Mouse (Mus musculus): ENCODE results near the gene Spata33. TPM values are rescaled to one million over a fixed set of nuclear protein-coding genes. Genes with fewer than 3 reads are reported as not detected.
"Not testable (repeated sequence)": the region's sequence is repeated elsewhere in the genome, so short reads cannot be mapped to it uniquely, and the experiment has no call there.

The Spata33 gene
- polyA plus RNA-seq, 1 experiment, result 1.1 TPM

- peaks cover 11% of the 10 kb centered on the region for H3K4me1 ChIP-seq (replicated peaks; ENCODE audit: control insufficient read depth, insufficient read depth, low read length)
- 58% methylated on average over 8 of the region's 8 CpGs for WGBS
- no peak overlapping the region for H3K27ac ChIP-seq (ENCODE audit: control insufficient read depth, insufficient read depth, low read length)
- no peak overlapping the region for H3K4me3 ChIP-seq (ENCODE audit: control insufficient read depth, insufficient read depth, low read length)
- no peaks in the 10 kb centered on the region for H3K36me3 ChIP-seq (ENCODE audit: control insufficient read depth, insufficient read depth, low read length)
- no peak for DNase-seq
- TF ChIP-seq CTCF (IDR thresholded peaks at IDR 0.05; ENCODE audit: borderline replicate concordance, control insufficient read depth, extremely low read depth, insufficient read depth, low read length, poor library complexity) (no peak), POLR2A (IDR thresholded peaks at IDR 0.05; ENCODE audit: control insufficient read depth, extremely low read depth, insufficient read depth, low read length, poor library complexity) (no peak)
- no peaks in the 10 kb centered on the region for H3K27me3 ChIP-seq (ENCODE audit: control insufficient read depth, insufficient read depth, low read length)
Observed at GRCm38 (mm10) chr8:123191908-123192307, 20.7 kb upstream of the Spata33 start.

DNA sequence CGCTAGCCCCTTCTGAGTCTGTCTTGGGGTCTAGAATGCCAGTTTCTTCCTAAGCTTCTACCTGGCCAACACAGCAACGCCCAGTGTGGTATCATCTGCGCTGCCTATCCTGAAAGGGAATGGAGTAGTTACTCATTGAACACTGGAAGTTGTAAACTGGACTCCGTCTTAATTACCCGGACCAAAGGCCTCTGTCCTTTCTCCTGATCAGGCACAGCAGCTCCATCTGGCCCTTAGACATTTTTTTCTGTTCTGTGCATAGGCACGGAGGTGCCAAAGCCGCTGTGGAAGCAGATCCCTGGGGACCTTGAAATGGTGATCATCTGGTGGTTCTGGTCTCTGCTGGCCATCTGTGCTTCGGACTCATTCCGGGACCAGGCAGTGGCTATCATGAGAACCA lies 18.9 kb upstream of the Spata33 start:
- Histone ChIP-seq H3K27ac (ENCODE audit: control insufficient read depth, insufficient read depth, low read length) (no peak overlapping the region), H3K4me3 (ENCODE audit: control insufficient read depth, insufficient read depth, low read length) (no peak overlapping the region), H3K27me3 (ENCODE audit: control insufficient read depth, insufficient read depth, low read length) (no peaks in the 10 kb centered on the region), H3K4me1 (replicated peaks; ENCODE audit: control insufficient read depth, insufficient read depth, low read length) (peaks cover 11% of the 10 kb centered on the region), H3K36me3 (ENCODE audit: control insufficient read depth, insufficient read depth, low read length) (no peaks in the 10 kb centered on the region)
- TF ChIP-seq POLR2A (IDR thresholded peaks at IDR 0.05; ENCODE audit: control insufficient read depth, extremely low read depth, insufficient read depth, low read length, poor library complexity) (no peak), CTCF (IDR thresholded peaks at IDR 0.05; ENCODE audit: borderline replicate concordance, control insufficient read depth, extremely low read depth, insufficient read depth, low read length, poor library complexity) (no peak)
- DNase-seq, result no peak
- 98% methylated on average over 9 of the region's 9 CpGs for WGBS

GRCm38 (mm10) chr8:123197016-123197415 lies 15.6 kb upstream of the Spata33 start:
- H3K27me3 ChIP-seq (ENCODE audit: control insufficient read depth, insufficient read depth, low read length); H3K36me3 ChIP-seq (ENCODE audit: control insufficient read depth, insufficient read depth, low read length); H3K4me1 ChIP-seq (replicated peaks; ENCODE audit: control insufficient read depth, insufficient read depth, low read length); H3K4me3 ChIP-seq (ENCODE audit: control insufficient read depth, insufficient read depth, low read length); H3K27ac ChIP-seq (ENCODE audit: control insufficient read depth, insufficient read depth, low read length); DNase-seq: not testable (repeated sequence)
- WGBS, result 85% methylated on average over 5 of the region's 5 CpGs

DNA sequence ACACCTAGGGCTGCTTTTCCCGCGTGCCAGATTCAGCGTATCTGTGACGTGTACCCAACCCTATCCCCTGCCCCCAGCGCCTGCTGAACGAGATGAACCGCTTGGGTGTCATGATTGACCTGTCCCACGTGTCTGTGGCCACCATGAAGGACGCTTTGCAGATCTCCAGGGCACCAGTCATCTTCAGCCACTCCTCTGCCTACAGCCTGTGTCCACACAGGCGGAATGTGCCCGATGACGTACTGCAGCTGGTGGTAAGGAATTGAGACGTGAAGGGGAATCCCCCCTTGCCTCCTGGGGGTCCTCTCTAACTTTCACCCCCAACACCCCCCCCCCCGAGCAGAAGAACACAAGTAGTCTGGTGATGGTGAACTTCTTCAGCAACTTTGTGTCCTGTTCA lies 12.8 kb upstream of the Spata33 start:
- TF ChIP-seq CTCF (IDR thresholded peaks at IDR 0.05; ENCODE audit: borderline replicate concordance, control insufficient read depth, extremely low read depth, insufficient read depth, low read length, poor library complexity) (no peak), POLR2A (IDR thresholded peaks at IDR 0.05; ENCODE audit: control insufficient read depth, extremely low read depth, insufficient read depth, low read length, poor library complexity) (no peak)
- no peak overlapping the region for H3K4me3 ChIP-seq (ENCODE audit: control insufficient read depth, insufficient read depth, low read length)
- no peaks in the 10 kb centered on the region for H3K4me1 ChIP-seq (replicated peaks; ENCODE audit: control insufficient read depth, insufficient read depth, low read length)
- no peak for DNase-seq
- peaks cover under 1% of the 10 kb centered on the region; the same call in 1 of the 2 replicates for H3K36me3 ChIP-seq (ENCODE audit: control insufficient read depth, insufficient read depth, low read length)
- H3K27me3 ChIP-seq (ENCODE audit: control insufficient read depth, insufficient read depth, low read length), result no peaks in the 10 kb centered on the region; the same call in 1 of the 2 replicates
- no peak overlapping the region for H3K27ac ChIP-seq (ENCODE audit: control insufficient read depth, insufficient read depth, low read length)
- WGBS, result 77% methylated on average over 14 of the region's 14 CpGs

DNA sequence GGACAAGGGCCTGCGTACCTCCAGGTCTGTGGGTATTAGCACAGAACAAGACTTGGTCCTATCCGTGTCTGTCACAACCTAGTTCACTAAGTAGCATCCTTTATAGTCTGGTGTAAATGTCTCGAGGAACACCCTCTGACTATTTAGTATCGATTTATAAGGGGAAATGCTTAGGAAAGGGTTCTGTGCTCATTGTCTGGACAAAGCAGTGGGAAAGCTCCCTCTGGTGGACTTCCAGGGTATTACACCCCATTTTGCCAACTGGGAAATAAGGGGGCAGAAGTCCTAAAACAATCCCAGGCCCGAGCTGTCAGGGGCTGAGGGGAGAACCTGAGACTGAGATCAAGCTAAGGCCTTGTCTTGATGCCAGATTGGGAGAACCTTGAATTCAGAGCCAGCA lies 10.3 kb upstream of the Spata33 start:
- peak; percentile 70 for DNase-seq
- 22% methylated on average over 5 of the region's 5 CpGs for WGBS
- Histone ChIP-seq H3K36me3 (ENCODE audit: control insufficient read depth, insufficient read depth, low read length) (peaks cover 18% of the 10 kb centered on the region), H3K27me3 (ENCODE audit: control insufficient read depth, insufficient read depth, low read length) (no peaks in the 10 kb centered on the region; the same call in 1 of the 2 replicates), H3K4me1 (replicated peaks; ENCODE audit: control insufficient read depth, insufficient read depth, low read length) (no peaks in the 10 kb centered on the region), H3K4me3 (ENCODE audit: control insufficient read depth, insufficient read depth, low read length) (no peak overlapping the region), H3K27ac (ENCODE audit: control insufficient read depth, insufficient read depth, low read length) (no peak overlapping the region)
- TF ChIP-seq POLR2A (IDR thresholded peaks at IDR 0.05; ENCODE audit: control insufficient read depth, extremely low read depth, insufficient read depth, low read length, poor library complexity) (no peak), CTCF (IDR thresholded peaks at IDR 0.05; ENCODE audit: borderline replicate concordance, control insufficient read depth, extremely low read depth, insufficient read depth, low read length, poor library complexity) (peak; percentile 23; the same call in 1 of the 2 replicates)

- Histone ChIP-seq H3K27ac (ENCODE audit: control insufficient read depth, insufficient read depth, low read length) (no peak overlapping the region), H3K36me3 (ENCODE audit: control insufficient read depth, insufficient read depth, low read length) (peaks cover 27% of the 10 kb centered on the region), H3K27me3 (ENCODE audit: control insufficient read depth, insufficient read depth, low read length) (no peaks in the 10 kb centered on the region; the same call in 1 of the 2 replicates), H3K4me3 (ENCODE audit: control insufficient read depth, insufficient read depth, low read length) (no peak overlapping the region), H3K4me1 (replicated peaks; ENCODE audit: control insufficient read depth, insufficient read depth, low read length) (no peaks in the 10 kb centered on the region)
- WGBS, result 88% methylated on average over 3 of the region's 3 CpGs
- DNase-seq, result no peak
- TF ChIP-seq POLR2A (IDR thresholded peaks at IDR 0.05; ENCODE audit: control insufficient read depth, extremely low read depth, insufficient read depth, low read length, poor library complexity), result no peak
- TF ChIP-seq CTCF (IDR thresholded peaks at IDR 0.05; ENCODE audit: borderline replicate concordance, control insufficient read depth, extremely low read depth, insufficient read depth, low read length, poor library complexity), result no peak
Observed at GRCm38 (mm10) chr8:123203571-123203970, 9.1 kb upstream of the Spata33 start.

DNA sequence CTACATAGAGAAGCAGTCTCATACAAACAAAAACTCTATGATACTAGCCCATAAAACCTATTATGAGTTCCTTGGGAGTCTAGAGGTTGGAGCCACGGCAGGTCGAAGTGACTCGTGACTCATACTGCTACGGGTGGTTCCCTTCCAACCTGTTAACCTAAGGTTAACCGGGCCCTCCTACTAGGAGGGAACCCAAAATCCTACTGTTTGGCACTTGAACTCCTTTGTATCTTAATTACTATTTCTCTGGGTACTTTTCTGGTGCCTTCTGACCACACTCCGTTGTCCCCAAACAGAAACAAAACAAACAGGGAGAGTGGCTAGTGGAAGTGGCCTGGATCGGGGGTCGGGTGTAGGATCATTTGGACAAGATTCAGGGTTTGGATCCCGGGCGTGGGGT lies 756 bp upstream of the Spata33 start:
- 17% methylated on average over 10 of the region's 10 CpGs for WGBS
- Histone ChIP-seq H3K27me3 (ENCODE audit: control insufficient read depth, insufficient read depth, low read length) (no peaks in the 10 kb centered on the region), H3K4me3 (ENCODE audit: control insufficient read depth, insufficient read depth, low read length) (peak overlapping the region; percentile 60), H3K27ac (ENCODE audit: control insufficient read depth, insufficient read depth, low read length) (no peak overlapping the region), H3K4me1 (replicated peaks; ENCODE audit: control insufficient read depth, insufficient read depth, low read length) (peaks cover 12% of the 10 kb centered on the region), H3K36me3 (ENCODE audit: control insufficient read depth, insufficient read depth, low read length) (peaks cover 24% of the 10 kb centered on the region)
- no peak for TF ChIP-seq POLR2A (IDR thresholded peaks at IDR 0.05; ENCODE audit: control insufficient read depth, extremely low read depth, insufficient read depth, low read length, poor library complexity)
- TF ChIP-seq CTCF (IDR thresholded peaks at IDR 0.05; ENCODE audit: borderline replicate concordance, control insufficient read depth, extremely low read depth, insufficient read depth, low read length, poor library complexity), result no peak
- no peak for DNase-seq

Measured in thymus, adult 2 months (tissue).